Mouse (Mus musculus) retina, postnatal 1 day (tissue): Measurements from ENCODE around the gene Btbd11.

Source experiments
- DNase-seq: peaks from one replicate; pipeline ENCODE4 v3.0.0-alpha.2; 2012

Btbd11 gene

DNA sequence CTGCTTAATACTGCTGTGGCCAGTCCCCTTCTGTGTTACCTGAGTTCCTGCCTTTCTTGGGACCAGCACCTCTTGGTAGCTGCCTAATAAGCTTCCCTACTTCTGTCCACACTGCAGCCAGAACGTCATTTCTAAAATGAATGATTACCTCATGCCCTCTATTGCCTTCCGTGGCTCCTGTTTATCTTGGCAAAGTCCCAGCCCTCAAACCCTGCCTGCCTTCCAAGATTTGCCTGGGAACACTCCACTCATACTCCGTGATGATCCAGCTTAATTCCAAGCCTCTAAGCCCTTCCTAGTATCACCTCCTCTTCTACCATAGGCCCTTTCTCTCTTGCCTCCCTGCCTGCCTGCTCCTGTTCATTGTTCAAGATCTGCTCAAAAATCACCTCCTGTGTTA, 94.5 kb downstream of the Btbd11 start:
- DNase-seq, result no peak

DNA sequence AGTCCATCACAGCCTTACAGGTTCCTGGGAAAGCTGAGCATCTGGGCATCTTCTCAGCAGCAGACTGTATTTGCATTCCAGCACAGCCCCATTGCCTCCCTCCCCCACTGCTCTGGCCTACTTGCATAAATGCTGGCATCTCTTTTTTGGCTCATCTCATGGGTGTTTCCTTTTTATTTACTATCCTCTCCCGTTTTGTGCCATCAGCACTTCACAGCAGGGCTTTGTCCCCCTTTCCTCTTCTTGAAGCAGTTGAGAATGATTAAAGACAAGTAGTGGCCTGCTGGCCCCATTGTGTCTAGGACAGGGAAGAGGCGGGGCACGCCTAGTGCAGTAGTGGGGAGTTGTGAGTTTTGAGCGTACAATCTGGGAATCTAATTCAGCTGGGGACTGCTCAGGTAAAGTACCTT, 95.5 kb downstream of the Btbd11 start:
- DNase-seq, result peak; percentile 49

DNA sequence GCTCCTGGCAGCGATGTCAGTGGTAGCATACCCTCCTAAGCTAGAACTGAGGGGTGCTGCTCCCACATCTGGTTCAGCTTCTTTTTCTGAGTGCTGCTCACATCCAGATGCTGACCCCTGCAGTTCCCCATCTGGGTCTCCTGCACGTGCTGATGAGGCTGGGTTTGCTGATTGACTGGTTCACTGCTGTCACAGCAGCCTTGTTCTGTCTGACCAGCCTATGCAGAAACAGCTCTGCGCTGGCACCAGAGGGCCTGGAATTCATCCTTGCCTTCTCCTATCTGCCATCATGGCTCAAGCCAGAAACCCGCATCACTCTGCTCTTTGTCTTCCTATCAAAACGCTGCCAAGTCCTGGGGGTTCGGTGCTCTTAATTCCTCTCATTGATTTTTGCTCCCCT, 95.9 kb downstream of the Btbd11 start:
- no peak for DNase-seq

DNA sequence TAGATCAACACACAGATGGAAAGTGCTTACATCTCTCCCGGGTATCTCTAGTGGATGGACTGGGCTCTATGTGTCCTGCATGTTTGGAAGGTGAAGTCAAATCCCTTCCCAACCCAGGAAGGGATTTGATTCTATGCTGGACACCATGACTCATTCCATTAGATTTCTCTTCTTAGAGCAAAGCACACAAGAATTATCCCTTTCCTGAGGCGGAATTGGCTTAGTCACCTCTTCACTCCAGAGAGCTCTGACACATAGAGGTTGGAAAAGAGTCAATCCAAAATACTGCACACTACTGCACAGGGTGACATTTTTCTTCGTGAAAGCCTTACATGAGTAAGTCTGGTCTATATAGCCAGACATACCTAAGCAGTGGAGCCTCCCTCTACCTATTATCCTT, 99.8 kb downstream of the Btbd11 start:
- DNase-seq, result no peak

DNA sequence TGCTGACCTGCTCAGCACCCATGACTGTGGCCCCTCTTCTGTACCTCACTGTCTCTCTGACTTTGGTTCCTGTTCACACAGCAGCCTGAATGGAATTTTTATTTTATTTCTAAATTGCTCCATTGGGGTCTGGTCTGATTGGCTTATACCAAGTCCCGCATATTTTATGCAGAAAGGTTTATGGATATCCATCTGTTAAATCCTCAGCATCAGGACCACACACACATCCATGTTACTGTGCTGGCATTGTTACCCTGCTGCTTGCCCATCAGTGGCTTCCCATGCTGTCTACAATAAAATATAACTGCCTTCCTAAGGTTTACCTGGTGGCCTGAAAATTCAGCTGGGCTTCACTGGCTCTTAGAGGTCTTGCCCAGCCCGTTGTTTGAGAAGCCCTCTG, 106.0 kb downstream of the Btbd11 start:
- no peak for DNase-seq

DNA sequence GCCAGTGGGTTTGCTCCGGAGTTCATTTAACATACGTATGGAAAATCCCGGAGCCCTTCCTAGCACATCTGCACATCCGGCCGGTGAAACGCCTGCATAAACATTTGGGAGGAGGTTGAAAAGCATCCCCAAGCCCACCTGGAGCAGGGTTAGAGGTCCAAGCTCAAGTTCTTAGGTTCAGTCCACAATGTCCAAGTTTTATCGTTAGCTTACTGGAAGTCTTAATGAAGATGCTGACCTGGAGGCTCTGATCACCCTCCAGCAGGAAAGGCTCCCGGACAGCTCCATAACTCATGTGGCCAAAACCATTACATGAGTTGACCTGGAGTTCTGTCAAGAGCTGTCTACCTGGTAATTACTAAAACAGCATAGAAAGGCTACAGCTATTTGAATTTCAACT, 109.7 kb downstream of the Btbd11 start:
- no peak for DNase-seq

DNA sequence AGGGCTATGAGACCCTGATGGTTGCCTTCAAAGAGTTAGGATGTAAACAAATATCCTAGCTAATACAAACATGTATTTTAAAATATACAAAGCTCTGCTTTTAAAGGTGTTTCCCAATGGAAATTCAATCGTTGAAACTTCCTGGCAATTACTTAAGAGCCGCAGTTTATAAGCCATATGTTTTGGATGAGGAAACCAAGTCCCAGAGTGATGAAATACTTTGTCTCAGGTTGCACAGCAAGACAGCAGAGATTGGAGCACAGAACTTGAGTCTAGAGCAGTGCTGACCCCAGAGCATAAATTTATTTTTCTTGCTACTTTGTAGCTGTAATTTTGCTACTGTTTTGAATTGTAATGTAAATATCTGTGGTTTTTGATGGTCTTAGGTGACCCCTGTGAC, 110.4 kb downstream of the Btbd11 start:
- no peak for DNase-seq

DNA sequence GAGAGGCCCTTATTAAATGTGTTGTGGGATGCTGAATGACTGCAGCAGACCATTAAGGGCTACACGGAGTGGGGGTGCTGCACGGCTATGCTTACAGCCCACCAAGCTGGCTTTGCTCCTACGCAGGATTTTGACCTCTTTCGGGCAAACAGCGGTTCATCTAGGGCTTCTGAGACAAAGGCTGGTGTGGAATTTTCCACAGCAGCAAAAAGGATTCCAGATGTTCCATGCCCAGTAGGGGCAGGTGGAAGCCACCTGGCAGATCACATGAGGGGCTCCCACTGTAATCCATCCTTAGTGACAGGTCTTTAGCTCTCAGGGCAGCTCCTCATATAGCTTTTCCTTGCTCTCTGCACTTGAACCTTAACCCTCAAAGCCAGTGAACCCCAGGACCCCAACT, 111.3 kb downstream of the Btbd11 start:
- no peak for DNase-seq

DNA sequence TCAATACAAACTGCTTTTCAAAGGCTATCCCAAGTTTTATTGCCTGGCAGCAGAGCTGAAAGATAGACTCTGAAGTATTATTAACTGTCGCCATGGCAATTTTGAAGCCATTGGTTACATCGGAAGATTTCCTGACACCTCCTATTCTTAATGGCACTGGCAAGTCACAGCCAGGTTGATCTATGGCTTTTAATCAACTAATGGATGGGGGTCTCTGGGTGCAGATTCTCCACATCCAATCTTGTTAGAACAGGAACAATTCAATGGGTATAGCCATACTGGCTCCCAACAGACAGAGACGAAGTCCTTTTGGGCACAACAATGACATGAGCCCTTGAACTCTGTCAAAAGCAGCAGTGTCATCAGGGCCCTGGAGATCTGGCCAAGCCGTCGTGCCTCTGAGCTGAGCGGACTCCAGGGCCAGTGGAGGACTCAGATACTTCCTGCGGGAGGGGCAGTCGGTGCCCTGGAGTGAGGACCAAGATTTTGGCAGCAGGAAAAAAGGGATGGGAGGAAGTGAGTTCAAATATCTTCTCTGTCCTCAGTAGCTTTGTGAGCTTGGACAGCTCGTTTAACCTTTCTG, 114.0 kb downstream of the Btbd11 start:
- no peak for DNase-seq

DNA sequence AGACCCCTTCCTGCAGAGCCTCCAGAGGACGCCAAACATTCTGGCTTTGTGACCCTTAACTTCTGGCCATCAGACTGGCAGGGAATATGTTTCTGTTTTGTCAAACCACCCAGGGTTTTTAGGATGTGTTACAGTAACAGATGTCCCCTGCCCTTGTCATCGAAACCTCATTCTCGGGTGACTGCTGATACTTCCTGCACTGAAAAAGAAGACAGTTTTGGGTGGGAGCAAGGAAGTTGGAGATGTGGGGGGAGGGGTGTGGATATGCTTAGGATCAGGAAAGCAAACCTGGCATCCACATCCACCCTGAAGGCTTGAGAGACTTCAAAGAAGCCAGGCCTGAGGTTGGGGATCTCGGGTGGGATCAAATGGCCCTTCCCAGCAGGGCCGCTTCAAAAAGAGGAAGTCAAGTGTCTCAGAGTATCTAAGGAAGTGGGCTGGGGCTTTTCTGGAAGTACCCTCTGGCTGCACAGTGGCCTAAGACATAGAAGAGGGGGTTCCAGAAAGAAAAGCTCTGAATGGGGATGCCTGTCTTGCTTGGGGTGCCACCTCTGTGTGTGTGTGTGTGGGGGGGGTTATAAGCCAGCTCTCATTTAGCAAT, 115.5 kb downstream of the Btbd11 start:
- DNase-seq, result no peak

DNA sequence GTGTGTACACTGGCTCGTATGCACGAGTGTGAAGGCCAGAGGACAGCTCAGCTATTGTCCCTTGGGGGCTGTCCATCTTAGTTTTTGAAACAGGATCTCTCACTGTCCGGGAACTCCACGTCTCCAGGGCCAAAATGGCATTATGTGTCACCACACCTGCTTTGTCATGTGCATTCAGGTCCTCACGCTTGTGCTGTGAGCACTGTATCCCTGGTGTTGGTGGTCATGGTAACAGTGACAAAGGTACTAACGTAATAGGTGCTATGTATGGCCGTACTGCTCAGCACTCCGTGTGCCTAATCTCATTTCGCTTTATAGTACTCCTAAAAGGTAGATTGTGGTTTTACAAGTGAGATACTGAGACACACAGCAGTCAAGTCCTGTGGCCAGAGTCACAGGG, 116.0 kb downstream of the Btbd11 start:
- DNase-seq, result no peak

DNA sequence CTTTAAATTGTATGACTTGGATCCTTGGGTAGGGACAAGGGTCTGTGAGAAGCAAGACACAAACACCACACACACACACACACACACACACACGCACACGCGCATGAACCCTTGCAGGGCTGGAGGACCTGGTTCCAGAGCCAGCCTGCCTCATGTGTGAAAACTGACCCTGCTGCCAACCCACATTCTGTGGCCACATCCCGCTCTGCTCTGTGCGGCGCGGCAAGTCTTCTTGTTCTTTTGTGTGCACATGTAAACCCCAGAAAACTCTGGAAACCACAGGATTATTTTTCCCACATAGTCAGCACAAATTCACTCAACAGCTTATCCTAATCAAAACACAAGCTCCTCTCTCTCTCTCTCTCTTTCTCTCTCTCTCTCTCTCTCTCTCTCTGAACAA, 116.8 kb downstream of the Btbd11 start:
- DNase-seq, result no peak

DNA sequence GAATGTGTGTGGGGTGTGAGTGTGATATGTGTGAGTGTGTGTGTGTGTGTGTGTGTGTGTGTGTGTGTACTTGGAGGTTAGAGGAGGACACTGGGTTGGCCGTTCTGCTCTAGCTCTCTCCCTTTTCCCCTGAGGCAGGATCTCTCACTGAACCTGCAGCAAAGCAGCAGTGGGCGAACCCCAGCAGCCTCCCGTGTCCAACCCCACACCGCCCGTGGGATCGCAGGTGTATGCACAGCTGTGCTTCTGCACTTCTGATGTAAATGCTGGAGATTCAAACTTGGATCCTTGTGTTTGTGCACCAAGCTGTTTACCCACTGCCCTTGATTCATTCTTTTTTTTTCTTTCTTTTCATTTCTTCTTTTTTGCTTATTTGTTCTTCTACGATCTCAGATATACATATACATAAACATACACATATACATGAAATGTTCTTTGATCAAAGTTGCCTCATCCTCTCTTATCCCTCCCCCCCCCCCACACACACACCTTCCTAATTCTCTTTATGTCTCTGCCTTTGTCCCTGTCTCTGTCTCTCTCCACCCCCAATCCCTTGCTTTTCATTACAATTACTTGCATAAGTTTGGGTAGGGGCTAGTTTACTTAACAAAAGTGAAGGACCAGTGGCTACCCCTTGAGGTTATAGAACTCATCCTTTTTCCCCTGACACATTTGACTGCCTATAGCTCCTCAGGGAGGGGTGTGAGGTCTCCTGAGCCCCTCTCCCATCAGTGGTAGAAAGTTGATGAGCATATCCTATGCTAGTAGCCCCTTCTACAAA, 120.8 kb downstream of the Btbd11 start:
- DNase-seq, result no peak

DNA sequence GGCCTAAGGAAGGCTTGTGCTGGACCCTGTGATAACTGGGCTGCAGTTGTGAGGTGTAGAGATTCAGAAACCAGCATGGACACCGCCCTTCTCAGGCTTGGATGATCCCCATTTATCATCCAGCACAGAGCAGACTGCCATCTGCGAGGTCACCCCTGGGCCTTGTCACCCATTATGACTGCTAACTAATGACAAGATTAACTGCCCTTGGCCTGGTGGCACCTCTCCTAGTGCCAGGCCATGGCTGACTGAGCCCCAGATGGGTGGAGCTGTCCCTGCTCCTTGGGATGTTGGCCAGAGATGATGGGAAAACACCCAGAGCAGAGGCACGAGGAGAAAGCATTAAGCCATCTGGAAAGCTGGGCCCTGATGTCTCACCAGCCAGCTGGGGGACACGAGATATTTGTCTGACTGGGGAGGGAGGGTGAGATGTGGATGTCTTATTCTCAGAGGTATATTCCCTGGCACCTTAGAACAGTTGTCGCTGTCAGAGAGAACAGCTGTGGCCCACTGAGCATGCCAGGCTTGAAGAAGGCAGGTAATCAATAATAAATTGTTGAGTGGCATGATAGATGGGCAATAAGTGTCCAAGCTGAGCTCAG, 121.7 kb downstream of the Btbd11 start:
- DNase-seq, result no peak

DNA sequence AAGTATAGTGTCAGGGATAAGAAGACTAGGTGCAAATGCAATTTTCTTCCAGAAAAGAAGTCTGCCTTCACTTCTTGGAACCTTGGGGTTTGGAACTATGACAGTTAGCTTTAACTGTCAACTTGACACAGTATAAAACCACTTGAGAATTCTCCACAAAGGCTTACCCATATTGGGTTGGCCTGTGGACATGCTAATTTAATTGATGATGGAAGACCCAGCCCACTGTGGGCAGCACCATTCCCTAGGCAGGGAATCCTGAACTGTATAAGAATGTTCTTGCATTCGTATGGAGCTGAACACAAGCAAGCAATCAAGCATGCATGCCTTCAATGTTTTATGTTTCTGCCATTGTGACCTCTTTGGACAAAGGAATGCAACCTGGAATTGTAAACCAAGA, 122.4 kb downstream of the Btbd11 start:
- DNase-seq, result no peak

DNA sequence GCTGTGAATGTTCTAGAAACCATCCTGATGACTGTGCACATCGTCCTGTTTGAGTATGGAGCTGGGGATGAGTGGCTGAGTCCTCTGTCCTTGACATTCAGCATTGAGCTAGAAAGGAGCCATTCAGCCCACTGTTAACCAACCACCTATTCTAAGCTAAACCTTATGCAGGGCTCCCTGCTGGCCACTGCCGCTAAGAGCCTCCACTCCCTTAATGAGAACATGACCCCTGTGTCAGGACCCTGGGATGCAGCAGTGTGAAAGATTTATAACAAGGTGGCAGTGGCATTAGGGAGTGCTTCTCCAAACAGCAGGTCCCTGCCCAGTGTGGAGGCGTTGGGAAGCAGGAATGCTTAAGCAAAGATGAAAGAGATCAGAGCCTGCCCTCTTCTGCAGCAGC, 123.7 kb downstream of the Btbd11 start:
- no peak for DNase-seq

DNA sequence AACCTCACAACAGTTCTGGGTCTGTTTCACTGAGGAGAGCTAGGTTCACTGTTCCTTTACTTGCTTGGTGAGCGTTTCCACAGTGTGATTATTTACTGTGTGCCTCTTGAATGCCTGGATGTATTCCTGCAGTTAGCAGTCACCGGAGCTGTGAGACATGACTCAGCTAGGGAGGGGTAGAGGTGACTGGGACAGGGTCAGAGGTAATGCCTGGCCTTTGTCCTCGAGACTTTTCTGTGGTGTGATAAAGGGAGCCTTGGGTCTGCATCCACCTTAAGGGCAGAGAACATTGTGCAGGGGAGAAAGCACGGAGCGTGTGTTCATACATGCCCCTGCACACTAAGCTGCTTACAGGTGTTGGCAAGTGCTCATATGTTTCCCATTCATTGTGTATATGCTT, 126.2 kb downstream of the Btbd11 start:
- no peak for DNase-seq

DNA sequence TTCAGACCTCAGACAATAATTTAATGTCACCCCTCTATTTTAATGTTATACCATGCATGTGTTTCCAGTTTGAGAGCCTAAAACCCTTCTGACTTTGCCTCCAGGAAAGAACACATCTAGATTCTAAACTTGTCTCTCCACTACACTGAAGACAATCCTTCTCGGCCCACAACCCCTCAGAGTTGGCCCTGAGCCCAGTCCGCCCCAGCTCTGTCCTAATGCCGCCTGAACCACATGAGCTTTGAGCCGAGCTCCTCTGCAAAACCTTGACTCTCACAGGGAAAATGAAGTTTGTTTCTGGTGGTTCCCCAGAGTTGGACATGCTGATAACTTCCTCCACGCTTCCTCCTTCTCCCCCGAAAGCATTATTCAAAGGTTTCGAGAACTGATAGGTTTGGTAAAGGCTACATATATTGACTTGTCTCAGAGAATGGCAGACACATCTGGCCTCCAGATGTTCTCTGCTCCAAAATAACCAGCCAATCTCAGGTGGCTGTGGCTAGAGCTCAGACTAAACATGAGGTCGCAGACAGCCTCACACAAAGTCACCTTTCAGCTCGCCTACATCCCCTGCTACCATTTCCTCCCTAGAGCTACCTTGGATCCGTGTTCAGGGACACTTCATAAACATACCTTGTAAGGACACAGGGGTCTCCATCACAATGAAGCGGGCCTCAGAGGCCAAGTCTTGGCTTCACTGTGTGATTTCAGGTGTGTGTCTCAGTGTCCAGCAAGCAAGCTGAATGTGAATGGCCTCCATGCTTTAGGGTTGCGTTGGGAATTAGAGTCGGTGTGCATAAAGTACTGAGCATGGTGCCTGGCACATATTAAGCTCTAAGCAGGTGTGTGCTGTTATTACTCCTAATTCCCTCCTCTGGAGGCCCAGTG, 130.9 kb downstream of the Btbd11 start:
- no peak for DNase-seq

DNA sequence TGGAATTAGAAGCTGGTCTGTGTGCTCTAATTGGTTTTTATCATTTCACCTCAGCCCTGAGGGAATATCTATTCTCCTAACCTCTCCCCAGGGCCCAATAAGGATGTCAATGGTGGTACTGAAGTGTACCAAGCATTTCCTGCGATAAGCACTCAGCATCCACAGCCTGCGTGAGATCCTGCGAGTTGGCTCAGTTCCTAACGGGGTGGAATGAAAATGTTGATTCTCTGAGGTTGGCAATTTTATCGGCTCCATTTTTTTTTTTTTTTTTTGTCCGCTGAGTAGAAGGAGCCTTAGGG, 131.4 kb downstream of the Btbd11 start:
- no peak for DNase-seq

DNA sequence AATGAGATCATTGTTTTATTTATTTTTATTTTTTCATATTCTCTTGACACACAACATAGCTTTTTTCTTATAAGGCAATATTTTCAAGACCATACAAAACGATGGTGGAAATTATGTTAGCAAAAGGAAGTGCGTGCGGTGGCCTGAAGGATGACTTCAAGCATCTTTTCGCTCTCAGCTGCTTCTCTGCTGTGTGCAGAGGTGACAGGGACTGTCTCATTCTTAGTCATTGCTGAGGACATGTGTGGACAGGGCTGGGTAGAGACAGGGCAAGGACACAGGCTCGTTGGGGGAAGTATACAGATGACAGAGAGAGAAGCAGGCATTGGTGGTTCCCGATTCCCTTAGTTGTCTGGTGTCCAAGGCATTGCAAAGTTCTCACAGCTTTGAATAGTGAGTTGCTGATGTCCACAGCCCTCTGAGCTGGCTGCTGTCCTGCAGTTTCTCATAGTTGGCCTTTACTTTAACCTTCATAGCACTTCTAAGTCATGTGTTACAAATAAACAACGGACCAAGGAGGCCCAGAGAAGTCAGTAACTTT, 135.7 kb downstream of the Btbd11 start:
- DNase-seq, result no peak

DNA sequence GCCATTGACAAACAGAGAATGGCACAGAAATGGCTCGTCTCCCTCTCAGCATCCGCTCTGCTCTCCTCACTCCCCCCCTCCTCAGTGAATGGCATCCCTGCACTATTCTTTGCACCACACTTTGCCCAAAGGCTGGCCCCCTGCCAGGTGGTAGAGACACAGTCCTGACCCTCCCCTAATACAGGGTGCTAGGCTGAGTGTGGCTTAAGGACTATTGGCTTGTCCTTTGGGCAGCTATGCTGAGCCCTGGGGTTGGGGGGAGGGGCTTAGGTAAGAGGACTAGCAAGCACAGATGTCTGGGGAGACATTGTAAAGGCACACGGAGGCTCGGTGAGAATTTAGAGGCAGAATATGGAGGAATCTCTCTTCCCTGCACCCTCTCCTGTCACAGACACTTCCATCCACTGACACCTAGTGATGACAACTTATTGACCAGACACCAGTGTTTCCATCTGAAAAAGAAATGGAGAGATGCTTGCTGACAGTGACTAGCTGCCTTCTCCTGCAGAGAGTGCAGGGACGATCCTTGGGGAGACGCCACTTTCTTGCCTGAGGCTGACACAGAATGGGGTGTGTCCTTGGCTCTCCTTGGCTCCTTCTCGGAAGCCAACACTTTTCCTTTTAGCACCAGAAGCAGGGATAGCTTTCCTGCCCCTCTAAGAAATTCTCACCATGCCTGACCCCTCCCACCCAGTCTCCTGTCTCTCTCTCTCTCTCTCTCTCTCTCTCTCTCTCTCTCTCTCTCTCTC, 138.8 kb downstream of the Btbd11 start:
- peak; percentile 65 for DNase-seq

DNA sequence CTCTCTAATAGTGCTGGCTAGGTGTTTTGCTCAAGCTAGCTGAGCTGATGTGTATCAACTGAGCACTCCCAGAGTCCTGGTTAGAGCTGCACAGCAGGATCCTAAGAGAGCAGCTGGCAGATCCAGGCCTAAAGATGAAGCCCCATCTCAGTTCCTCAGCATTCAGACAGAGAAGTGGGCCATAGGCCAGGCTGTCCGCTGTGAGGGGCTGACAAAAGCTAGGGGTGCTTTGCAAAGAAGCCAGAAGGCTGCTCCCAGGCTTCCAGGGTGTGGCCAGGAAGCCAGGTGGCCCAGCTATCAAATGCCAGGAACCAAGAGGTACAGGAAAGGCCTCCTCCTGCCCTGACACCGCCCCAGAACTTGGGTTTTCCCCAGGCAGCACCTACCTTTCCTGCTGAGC, 140.0 kb downstream of the Btbd11 start:
- DNase-seq, result no peak
